Mouse (Mus musculus) MEL (cell line): ENCODE measurements around the gene Pde8b.

Source experiments
- CTCF ChIP-seq, 3 experiments: IDR thresholded peaks in 2 of 3; conservative IDR thresholded peaks in 1 of 3; 2 replicates each; pipeline ENCODE4 v1.5.1; 2011 to 2012; ENCODE audit warnings: low read length in 3 of 3, low read depth in 2 of 3, mild to moderate bottlenecking in 2 of 3, improper control_type of control experiment in 1 of 3, inconsistent platforms in 1 of 3, mixed read lengths in 1 of 3, moderate library complexity in 1 of 3; ENCODE audit not compliant: control insufficient read depth in 1 of 3, insufficient read depth in 1 of 3, poor library complexity in 1 of 3, severe bottlenecking in 1 of 3
- E2F4 ChIP-seq: IDR thresholded peaks from 2 replicates; pipeline ENCODE4 v1.6.1; 2011; ENCODE audit warnings: low read depth, low read length, improper control_type of control experiment, borderline replicate concordance
- HCFC1 ChIP-seq: IDR thresholded peaks from 2 replicates; pipeline ENCODE4 v1.6.1; 2012; ENCODE audit warnings: low read depth, mild to moderate bottlenecking, inconsistent platforms, low read length, improper control_type of control experiment, moderate library complexity
- MAFK ChIP-seq: IDR thresholded peaks from 2 replicates; pipeline ENCODE4 v1.6.1; 2011; ENCODE audit warnings: low read depth, mild to moderate bottlenecking, low read length, improper control_type of control experiment, borderline replicate concordance
- MAX ChIP-seq: IDR thresholded peaks from 2 replicates; pipeline ENCODE4 v1.6.1; 2011; ENCODE audit warnings: low read length, improper control_type of control experiment
- MAZ ChIP-seq: IDR thresholded peaks from 2 replicates; pipeline ENCODE4 v1.6.1; 2012; ENCODE audit warnings: low read depth, mild to moderate bottlenecking, inconsistent platforms, low read length, improper control_type of control experiment
- MEF2A ChIP-seq: IDR thresholded peaks from 2 replicates; pipeline ENCODE4 v1.6.1; 2014; ENCODE audit warnings: low read depth, mild to moderate bottlenecking, inconsistent platforms, low read length, improper control_type of control experiment; ENCODE audit not compliant: poor library complexity, insufficient replicate concordance, severe bottlenecking; ENCODE audit errors: extremely low read depth
- MXI1 ChIP-seq: IDR thresholded peaks from 2 replicates; pipeline ENCODE4 v1.6.1; 2011; ENCODE audit warnings: mild to moderate bottlenecking, low read depth, low read length, improper control_type of control experiment
- NRF1 ChIP-seq: IDR thresholded peaks from 2 replicates; pipeline ENCODE4 v1.6.1; 2014; ENCODE audit warnings: low read depth, mild to moderate bottlenecking, inconsistent platforms, low read length, improper control_type of control experiment, moderate library complexity; ENCODE audit not compliant: poor library complexity, insufficient read depth, severe bottlenecking
- POLR2A ChIP-seq, 2 experiments: IDR thresholded peaks; 2 replicates each; pipeline ENCODE4 v1.6.1; 2011 to 2012; ENCODE audit warnings: low read length in 2 of 2, mild to moderate bottlenecking in 2 of 2, control low read depth in 1 of 2, improper control_type of control experiment in 1 of 2, low read depth in 1 of 2, moderate library complexity in 1 of 2; ENCODE audit not compliant: control insufficient read depth in 1 of 2, insufficient read depth in 1 of 2, poor library complexity in 1 of 2
- USF1 ChIP-seq: IDR thresholded peaks from 2 replicates; pipeline ENCODE4 v1.6.1; 2014; ENCODE audit warnings: low read depth, mild to moderate bottlenecking, inconsistent platforms, low read length, improper control_type of control experiment, moderate library complexity
- USF2 ChIP-seq, 2 experiments: IDR thresholded peaks; 2 replicates each; pipeline ENCODE4 v1.6.1; 2011 to 2012; ENCODE audit warnings: improper control_type of control experiment in 2 of 2, low read length in 2 of 2, borderline replicate concordance in 1 of 2, inconsistent platforms in 1 of 2, low read depth in 1 of 2, mild to moderate bottlenecking in 1 of 2; ENCODE audit not compliant: insufficient read depth in 1 of 2
- ZC3H11A ChIP-seq: IDR thresholded peaks from 2 replicates; pipeline ENCODE4 v1.6.1; 2012; ENCODE audit warnings: low read depth, mild to moderate bottlenecking, inconsistent platforms, low read length, improper control_type of control experiment
- ZMIZ1 ChIP-seq: IDR thresholded peaks from 2 replicates; pipeline ENCODE4 v1.6.1; 2012; ENCODE audit warnings: low read depth, mild to moderate bottlenecking, inconsistent platforms, low read length, improper control_type of control experiment, moderate library complexity

GRCm38 (mm10) chr13:95235261-95235660 lies 14.9 kb downstream of the Pde8b start:
- TF ChIP-seq CTCF (IDR thresholded peaks at IDR 0.05 in 2 of 3, conservative IDR thresholded peaks at IDR 0.05 in 1 of 3; ENCODE audit: control insufficient read depth in 1 of 3, insufficient read depth in 1 of 3, low read depth in 2 of 3, low read length in 3 of 3, poor library complexity in 1 of 3, severe bottlenecking in 1 of 3) (no peak), E2F4 (no peak), POLR2A (IDR thresholded peaks at IDR 0.05; ENCODE audit: control insufficient read depth in 1 of 2, insufficient read depth in 1 of 2, low read depth in 1 of 2, low read length in 2 of 2, poor library complexity in 1 of 2) (no peak), ZC3H11A (no peak), NRF1 (no peak), MEF2A (no peak), MXI1 (no peak), USF1 (no peak), USF2 (IDR thresholded peaks at IDR 0.05; ENCODE audit: borderline replicate concordance in 1 of 2, insufficient read depth in 1 of 2, low read depth in 1 of 2, low read length in 2 of 2) (no peak), MAX (no peak), MAFK (no peak), HCFC1 (no peak), ZMIZ1 (no peak), MAZ (no peak)
